Mouse (Mus musculus): ENCODE measurements around the gene Sema3g. TPM values are rescaled to one million over a fixed set of nuclear protein-coding genes. Genes with fewer than 3 reads are reported as not detected.
A peak's percentile ranks its signal among the peaks of the same experiment; 100 is the strongest.

Sema3g gene
- total and polyA plus RNA-seq, 3 experiments: 0.04 to 0.25 TPM; not detected in 1

GRCm38 (mm10) chr14:31205562-31206467 lies 11.8 kb upstream of the Sema3g start:
- no peak for TF ChIP-seq ELF1 (IDR thresholded peaks at IDR 0.05; ENCODE audit: low read depth, low read length)
- TF ChIP-seq MAZ (IDR thresholded peaks at IDR 0.05; ENCODE audit: low read depth, low read length): peak; percentile 26; the same call in 1 of the 2 replicates
- no peak for TF ChIP-seq CHD1 (IDR thresholded peaks at IDR 0.05; ENCODE audit: low read depth, low read length)
- 0 out of 2 replicates have a peak, but pooled peaks have one; percentile 12 for TF ChIP-seq MAX (IDR thresholded peaks at IDR 0.05; ENCODE audit: low read length)
- TF ChIP-seq SIN3A (IDR thresholded peaks at IDR 0.05; ENCODE audit: low read length): 0 out of 2 replicates have a peak, but pooled peaks have one; percentile 51
- 0 out of 2 replicates have a peak, but pooled peaks have one; percentile 2 for TF ChIP-seq USF1 (IDR thresholded peaks at IDR 0.05; ENCODE audit: low read depth, low read length)
- TF ChIP-seq NELFE (IDR thresholded peaks at IDR 0.05; ENCODE audit: low read depth, low read length): no peak; the same call in 1 of the 2 replicates
- no peak for TF ChIP-seq POLR2A (IDR thresholded peaks at IDR 0.05; ENCODE audit: control insufficient read depth in 1 of 2, insufficient read depth in 1 of 2, low read depth in 1 of 2, low read length in 2 of 2, poor library complexity in 1 of 2)
- Histone ChIP-seq H3K27ac (ENCODE audit: control insufficient read depth, low read depth, low read length) (peak overlapping the region; percentile 62), H3K79me2 (ENCODE audit: control insufficient read depth, insufficient read depth, low read length, poor library complexity) (peaks cover 19% of the 10 kb centered on the region), H3K27me3 (ENCODE audit: control insufficient read depth in 1 of 2, insufficient read depth in 2 of 2, low read length in 2 of 2) (no peaks in the 10 kb centered on the region), H3K9ac (ENCODE audit: control insufficient read depth, low read depth, low read length, poor library complexity, severe bottlenecking) (peak overlapping the region; percentile 99), H3K9me3 (replicated peaks; ENCODE audit: insufficient read depth, low read length) (no peaks in the 10 kb centered on the region), H3K36me3 (ENCODE audit: control insufficient read depth in 1 of 2, insufficient read depth in 2 of 2, low read length in 2 of 2) (peaks cover 3 to 18% of the 10 kb centered on the region in 2 experiments; a peak in 3 of 4 replicates), H3K4me3 (ENCODE audit: control insufficient read depth in 1 of 2, insufficient read depth in 1 of 2, low read depth in 2 of 2, low read length in 2 of 2) (peak overlapping the region; percentile 84 to 98), H3K4me1 (ENCODE audit: control insufficient read depth in 1 of 2, insufficient read depth in 2 of 2, low read length in 2 of 2) (peaks cover 3 to 11% of the 10 kb centered on the region in 2 experiments; a peak in 3 of 4 replicates)
- peak; percentile 68 for DNase-seq (ENCODE audit: low read depth, low spot score)

DNA sequence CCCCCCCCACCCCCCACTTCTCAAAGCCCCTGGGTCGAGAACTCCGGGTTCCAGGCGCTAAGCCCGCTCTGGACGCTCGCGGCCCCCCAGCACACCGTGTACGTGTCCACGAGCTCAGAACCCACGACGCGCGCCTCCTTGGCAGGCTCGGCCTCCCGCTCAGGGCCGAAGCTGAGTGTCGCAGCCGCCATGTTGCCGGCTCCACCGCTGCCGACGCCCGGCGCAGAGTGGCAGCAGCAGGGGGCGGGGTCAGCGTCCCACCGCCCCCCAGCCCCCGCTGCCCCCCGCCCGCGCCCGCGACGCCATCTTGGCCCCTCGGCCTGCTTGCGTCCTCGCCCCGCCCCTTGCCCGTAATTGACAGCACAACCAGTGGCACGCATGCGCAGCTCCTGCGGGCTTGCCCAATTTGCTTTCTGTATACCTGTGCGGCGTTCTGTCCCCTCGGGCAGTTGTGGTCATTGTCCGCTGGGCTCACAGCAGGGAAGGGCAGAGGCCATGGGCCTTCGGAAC lies 11.1 kb upstream of the Sema3g start:
- TF ChIP-seq ZMIZ1 (IDR thresholded peaks at IDR 0.05; ENCODE audit: low read depth, low read length): peak; percentile 71; the same call in 1 of the 2 replicates
- peak; percentile 65; the same call in 1 of the 2 replicates for TF ChIP-seq CHD1 (IDR thresholded peaks at IDR 0.05; ENCODE audit: low read depth, low read length)
- peak; percentile 76; the same call in 1 of the 2 replicates for TF ChIP-seq POLR2AphosphoS2 (IDR thresholded peaks at IDR 0.05; ENCODE audit: low read length)
- TF ChIP-seq JUND (IDR thresholded peaks at IDR 0.05; ENCODE audit: low read depth, low read length): no peak
- TF ChIP-seq NRF1 (IDR thresholded peaks at IDR 0.05; ENCODE audit: insufficient read depth, low read depth, low read length, poor library complexity, severe bottlenecking): peak; percentile 92
- peak; percentile 68 for TF ChIP-seq NELFE (IDR thresholded peaks at IDR 0.05; ENCODE audit: low read depth, low read length)
- TF ChIP-seq MAZ (IDR thresholded peaks at IDR 0.05; ENCODE audit: low read depth, low read length): no peak; the same call in 1 of the 2 replicates
- peak; percentile 31; the same call in 1 of the 2 replicates for TF ChIP-seq SIN3A (IDR thresholded peaks at IDR 0.05; ENCODE audit: low read length)
- peak; percentile 43; the same call in 1 of the 2 replicates for TF ChIP-seq HCFC1 (IDR thresholded peaks at IDR 0.05; ENCODE audit: low read depth, low read length)
- TF ChIP-seq USF2 (IDR thresholded peaks at IDR 0.05; ENCODE audit: borderline replicate concordance in 1 of 2, insufficient read depth in 1 of 2, low read depth in 1 of 2, low read length in 2 of 2): no peak
- TF ChIP-seq TBP (IDR thresholded peaks at IDR 0.05; ENCODE audit: low read depth, low read length): 0 out of 2 replicates have a peak, but pooled peaks have one; percentile 8
- no peak for TF ChIP-seq EP300 (IDR thresholded peaks at IDR 0.05; ENCODE audit: low read depth in 1 of 2, low read length in 2 of 2)
- TF ChIP-seq GABPA (IDR thresholded peaks at IDR 0.05; ENCODE audit: low read depth, low read length): no peak
- TF ChIP-seq POLR2A (IDR thresholded peaks at IDR 0.05; ENCODE audit: control insufficient read depth in 1 of 2, insufficient read depth in 1 of 2, low read depth in 1 of 2, low read length in 2 of 2, poor library complexity in 1 of 2): peak; percentile 73 to 86; a peak in 3 of 4 replicates
- DNase-seq (ENCODE audit: low read depth, low spot score): peak; percentile 94
- no peaks in the 10 kb centered on the region for H3K27me3 ChIP-seq (ENCODE audit: control insufficient read depth in 1 of 2, insufficient read depth in 2 of 2, low read length in 2 of 2)

More for the DNA sequence above, 11.1 kb upstream of the Sema3g start:
- Histone ChIP-seq H3K4me3 (ENCODE audit: control insufficient read depth in 1 of 2, insufficient read depth in 1 of 2, low read depth in 2 of 2, low read length in 2 of 2) (peak overlapping the region; percentile 84 to 98), H3K9me3 (replicated peaks; ENCODE audit: insufficient read depth, low read length) (no peaks in the 10 kb centered on the region), H3K79me2 (ENCODE audit: control insufficient read depth, insufficient read depth, low read length, poor library complexity) (peaks cover 19% of the 10 kb centered on the region), H3K27ac (ENCODE audit: control insufficient read depth, low read depth, low read length) (peak overlapping the region; percentile 62), H3K9ac (ENCODE audit: control insufficient read depth, low read depth, low read length, poor library complexity, severe bottlenecking) (peak overlapping the region; percentile 99), H3K4me1 (ENCODE audit: control insufficient read depth in 1 of 2, insufficient read depth in 2 of 2, low read length in 2 of 2) (peaks cover 3 to 11% of the 10 kb centered on the region in 2 experiments; a peak in 3 of 4 replicates), H3K36me3 (ENCODE audit: control insufficient read depth in 1 of 2, insufficient read depth in 2 of 2, low read length in 2 of 2) (peaks cover 3 to 16% of the 10 kb centered on the region in 2 experiments; a peak in 3 of 4 replicates)
